Mouse (Mus musculus) testis, adult 2 months (tissue): ENCODE results near the gene Prss42. TPM values are rescaled to one million over a fixed set of nuclear protein-coding genes. Genes with fewer than 3 reads are reported as not detected.

Experiments
- H3K27ac ChIP-seq: fragments of 200-500 bp; 2 replicates; pipeline ENCODE4 v1.5.1; 2012; ENCODE audit warnings: low read depth, low read length; ENCODE audit not compliant: control insufficient read depth, insufficient read depth
- H3K27me3 ChIP-seq: fragments of 200-500 bp; 2 replicates; pipeline ENCODE4 v1.6.1; 2012; ENCODE audit warnings: mild to moderate bottlenecking, low read length, moderate library complexity; ENCODE audit not compliant: control insufficient read depth, insufficient read depth
- H3K36me3 ChIP-seq: fragments of 200-500 bp; 2 replicates; pipeline ENCODE4 v1.6.1; 2012; ENCODE audit warnings: mild to moderate bottlenecking, low read length; ENCODE audit not compliant: control insufficient read depth, insufficient read depth
- H3K4me1 ChIP-seq: fragments of 200-500 bp; 2 replicates; pipeline ENCODE4 v1.6.1; 2012; ENCODE audit warnings: low read length; ENCODE audit not compliant: control insufficient read depth, insufficient read depth
- H3K4me3 ChIP-seq: fragments of 200-500 bp; 2 replicates; pipeline ENCODE4 v1.5.1; 2012; ENCODE audit warnings: low read depth, mild to moderate bottlenecking, low read length, moderate library complexity, mixed read lengths; ENCODE audit not compliant: control insufficient read depth
- CTCF ChIP-seq: fragments of 200-500 bp; IDR thresholded peaks from 2 replicates; pipeline ENCODE4 v1.5.1; 2012; ENCODE audit warnings: low read depth, mild to moderate bottlenecking, inconsistent platforms, low read length, moderate library complexity; ENCODE audit not compliant: control insufficient read depth, insufficient read depth, insufficient replicate concordance
- POLR2A ChIP-seq: fragments of 200-500 bp; IDR thresholded peaks from 2 replicates; pipeline ENCODE4 v1.6.1; 2012; ENCODE audit warnings: low read depth, mild to moderate bottlenecking, inconsistent platforms, low read length, moderate library complexity; ENCODE audit not compliant: control insufficient read depth
- polyA plus RNA-seq: library from polyadenylated mRNA; depleted of rRNA; stranded (reverse); fragments of >200 nt; gene quantifications from 2 replicates; pipeline ENCODE4 v1.2.3, GENCODE M21; 2012; rRNA removed

The Prss42 gene
- 68.5 and 85.7 TPM in 2 replicates for polyA plus RNA-seq

- Histone ChIP-seq H3K27ac (peak within 1 kb of the TSS; percentile 51), H3K4me1 (peaks cover 17% of the 10 kb centered on the region), H3K4me3 (peak within 1 kb of the TSS; percentile 75), H3K27me3 (no peaks in the 10 kb centered on the region), H3K36me3 (peaks cover 1% of the 10 kb centered on the region; the same call in 1 of the 2 replicates)
- TF ChIP-seq CTCF (no peak), POLR2A (peak; percentile 50; the same call in 1 of the 2 replicates)
Measured at GRCm38 (mm10) chr9:110797866-110798265, at the start of gene Prss42. Gene Prss42 (plus strand): TSS chr9:110798166.

GRCm38 (mm10) chr9:110748451-110748850 is 49.5 kb upstream of the Prss42 start:
- Histone ChIP-seq H3K27ac (no peak overlapping the region), H3K36me3 (no peaks in the 10 kb centered on the region), H3K4me3 (no peak overlapping the region), H3K27me3 (peaks cover 2% of the 10 kb centered on the region; the same call in 1 of the 2 replicates), H3K4me1 (no peaks in the 10 kb centered on the region; the same call in 1 of the 2 replicates)
- TF ChIP-seq CTCF (no peak), POLR2A (no peak)

DNA sequence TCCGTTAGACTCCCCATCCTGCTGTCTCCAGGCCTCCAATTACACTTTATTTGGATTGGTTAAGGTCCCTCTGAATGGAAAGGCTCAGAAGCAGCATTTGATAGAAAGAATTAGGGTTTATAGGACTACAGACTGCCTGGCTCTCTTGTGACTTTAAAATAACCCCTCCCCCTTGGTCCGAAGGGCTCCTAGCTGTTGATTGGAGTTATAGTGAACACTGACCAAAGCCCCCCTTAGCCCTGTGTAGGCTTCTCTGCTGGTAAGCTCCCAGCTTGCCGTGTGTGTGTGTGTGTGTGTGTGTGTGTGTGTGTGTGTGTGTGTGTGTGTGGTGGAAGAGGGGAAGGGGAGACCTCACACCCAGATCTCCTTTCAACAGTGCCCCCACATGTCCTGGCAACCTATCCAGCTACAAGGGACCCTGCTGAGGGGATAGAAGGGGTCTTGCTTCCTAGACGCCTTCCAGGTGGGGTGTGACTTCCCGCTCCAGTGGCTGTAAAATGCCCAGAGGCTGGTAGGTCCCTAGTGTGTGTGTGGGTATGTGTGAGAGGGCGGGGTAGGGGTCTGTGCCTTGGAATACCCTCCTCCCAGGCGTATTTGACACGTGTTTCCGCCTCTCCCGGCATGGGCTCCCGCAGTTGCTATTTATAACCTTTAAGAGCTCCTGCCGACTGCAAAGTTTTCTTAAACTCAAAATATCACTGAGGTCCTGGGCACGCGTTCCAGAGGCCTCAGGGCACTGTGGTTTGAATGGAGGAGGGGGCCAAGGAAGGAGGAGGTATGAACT is 47.4 kb upstream of the Prss42 start:
- no peak overlapping the region for H3K27ac ChIP-seq
- no peaks in the 10 kb centered on the region for H3K36me3 ChIP-seq
- no peak for TF ChIP-seq POLR2A
- TF ChIP-seq CTCF: no peak
- no peak overlapping the region; the same call in 1 of the 2 replicates for H3K4me3 ChIP-seq
- no peaks in the 10 kb centered on the region for H3K4me1 ChIP-seq
- H3K27me3 ChIP-seq: no peaks in the 10 kb centered on the region

DNA sequence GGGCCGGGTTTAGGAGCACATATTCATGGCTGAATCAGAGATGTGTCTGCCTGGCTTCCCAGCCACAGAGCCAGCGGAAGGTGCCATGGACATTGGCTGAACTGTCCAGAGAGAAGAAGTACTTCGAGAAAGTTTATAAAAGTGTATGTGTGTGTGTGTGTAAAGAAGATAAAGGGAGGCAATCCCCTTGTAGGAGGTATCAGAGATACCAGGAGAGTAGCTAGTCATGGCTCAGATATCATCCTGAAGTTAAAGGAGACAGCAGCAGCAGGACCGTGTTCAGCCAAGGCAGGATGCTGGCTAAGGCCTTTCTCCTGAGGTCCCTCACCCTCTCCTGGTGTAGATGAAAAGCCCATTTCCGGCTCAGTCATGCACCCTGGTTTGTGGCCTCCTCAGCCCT is 46.6 kb upstream of the Prss42 start:
- TF ChIP-seq POLR2A (no peak), CTCF (no peak)
- Histone ChIP-seq H3K4me1 (no peaks in the 10 kb centered on the region), H3K27ac (no peak overlapping the region), H3K36me3 (no peaks in the 10 kb centered on the region), H3K4me3 (peak overlapping the region; percentile 55), H3K27me3 (no peaks in the 10 kb centered on the region)

DNA sequence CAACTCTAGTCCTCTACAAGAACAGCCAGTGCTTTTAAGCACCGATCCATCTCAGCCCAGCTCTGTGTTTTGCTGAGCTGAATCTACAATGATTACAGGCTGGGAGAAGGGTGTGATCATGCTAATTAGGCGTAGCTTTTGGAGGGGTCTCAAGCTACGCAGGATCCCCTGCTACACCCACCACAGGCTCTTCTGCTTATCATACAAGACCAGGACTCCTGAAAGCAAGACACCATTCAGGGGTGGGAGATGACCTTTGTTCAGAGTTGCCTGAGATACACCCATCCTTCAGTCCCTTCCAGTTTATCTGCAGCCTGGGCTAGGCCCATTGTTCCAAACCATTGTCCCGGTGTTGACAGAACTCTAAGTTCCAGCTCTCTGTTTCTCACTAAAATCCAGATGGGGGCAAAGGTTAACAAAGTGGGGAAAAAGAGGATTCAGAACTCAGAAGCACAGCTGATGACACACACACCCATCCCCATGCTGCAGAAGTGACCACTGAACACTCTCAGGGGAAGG is 45.0 kb upstream of the Prss42 start:
- H3K36me3 ChIP-seq: no peaks in the 10 kb centered on the region
- no peak overlapping the region for H3K4me3 ChIP-seq
- TF ChIP-seq CTCF: no peak
- TF ChIP-seq POLR2A: no peak
- H3K27ac ChIP-seq: no peak overlapping the region
- H3K27me3 ChIP-seq: no peaks in the 10 kb centered on the region
- H3K4me1 ChIP-seq: no peaks in the 10 kb centered on the region

DNA sequence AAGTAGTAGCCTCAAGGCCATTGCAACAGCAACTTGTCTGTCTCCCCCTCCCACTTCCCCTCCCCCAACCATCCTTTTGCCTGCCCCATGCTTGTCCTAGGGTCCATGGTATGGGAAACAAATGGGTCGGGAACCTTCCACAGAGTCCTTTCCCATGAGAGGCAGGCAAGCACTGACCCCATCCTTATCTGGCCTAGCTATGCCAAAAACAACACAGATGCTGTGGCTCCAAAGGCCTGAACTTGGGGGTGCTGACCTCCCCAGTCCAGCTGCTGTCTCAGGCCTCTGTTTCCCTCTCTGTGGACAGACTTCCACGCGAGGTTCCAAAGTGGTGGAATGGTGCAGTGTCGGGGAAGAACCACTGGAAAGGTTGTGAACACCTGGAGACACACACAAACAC is 44.2 kb upstream of the Prss42 start:
- no peak overlapping the region for H3K27ac ChIP-seq
- H3K4me1 ChIP-seq: no peaks in the 10 kb centered on the region
- no peaks in the 10 kb centered on the region for H3K36me3 ChIP-seq
- TF ChIP-seq CTCF (no peak), POLR2A (no peak)
- no peaks in the 10 kb centered on the region for H3K27me3 ChIP-seq
- H3K4me3 ChIP-seq: no peak overlapping the region

DNA sequence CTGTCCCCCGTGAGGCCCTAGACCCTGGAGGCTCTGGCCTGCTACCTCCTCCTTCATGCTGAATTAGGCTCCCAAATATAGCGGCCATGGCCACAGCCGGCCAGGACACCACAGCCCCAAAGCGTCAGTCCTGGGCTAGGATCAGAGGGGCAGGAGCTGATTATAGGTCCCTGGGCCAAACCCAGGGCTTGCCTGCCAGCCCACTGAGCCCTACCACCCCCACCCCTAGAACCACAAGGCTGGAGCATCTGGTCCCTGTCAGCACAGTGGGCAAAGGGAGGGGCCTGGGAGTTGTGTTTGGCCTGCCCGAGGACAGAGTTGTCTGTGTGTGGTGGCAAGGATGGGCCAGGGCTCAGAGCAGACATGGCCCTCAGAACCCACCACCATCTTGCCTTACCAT is 40.1 kb upstream of the Prss42 start:
- no peak for TF ChIP-seq POLR2A
- TF ChIP-seq CTCF: no peak
- no peaks in the 10 kb centered on the region for H3K27me3 ChIP-seq
- no peak overlapping the region for H3K27ac ChIP-seq
- no peaks in the 10 kb centered on the region for H3K4me1 ChIP-seq
- H3K36me3 ChIP-seq: no peaks in the 10 kb centered on the region
- H3K4me3 ChIP-seq: no peak overlapping the region
